Mouse (Mus musculus): Measurements from ENCODE around the gene Crmp1.

- TF ChIP-seq CTCF (IDR thresholded peaks at IDR 0.05 in 2 of 3, conservative IDR thresholded peaks at IDR 0.05 in 1 of 3; ENCODE audit: control insufficient read depth in 1 of 3, insufficient read depth in 1 of 3, low read depth in 2 of 3, low read length in 3 of 3, poor library complexity in 1 of 3, severe bottlenecking in 1 of 3): no peak
- no peak for TF ChIP-seq USF1 (IDR thresholded peaks at IDR 0.05; ENCODE audit: low read depth, low read length)
- TF ChIP-seq MAX (IDR thresholded peaks at IDR 0.05; ENCODE audit: low read length): no peak
- TF ChIP-seq EP300 (IDR thresholded peaks at IDR 0.05; ENCODE audit: low read depth in 1 of 2, low read length in 2 of 2): no peak
- no peak for TF ChIP-seq SIN3A (IDR thresholded peaks at IDR 0.05; ENCODE audit: low read length)
- no peak for TF ChIP-seq ZC3H11A (IDR thresholded peaks at IDR 0.05; ENCODE audit: low read depth, low read length)
- TF ChIP-seq HCFC1 (IDR thresholded peaks at IDR 0.05; ENCODE audit: low read depth, low read length): no peak
- no peak for TF ChIP-seq ZMIZ1 (IDR thresholded peaks at IDR 0.05; ENCODE audit: low read depth, low read length)
- TF ChIP-seq JUND (IDR thresholded peaks at IDR 0.05; ENCODE audit: low read depth, low read length): no peak
- TF ChIP-seq ZNF384 (IDR thresholded peaks at IDR 0.05; ENCODE audit: low read depth, low read length): no peak
These were observed 15.1 kb downstream of the Crmp1 start for GRCm38 (mm10) chr5:37256823-37257222.

All from MEL (cell line).